Mouse (Mus musculus) embryo, embryonic 11 days (tissue): ENCODE data around the gene Strip1.
A peak's percentile ranks its signal among the peaks of the same experiment; 100 is the strongest.
"Not testable (repeated sequence)": the region's sequence is repeated elsewhere in the genome, so short reads cannot be mapped to it uniquely, and the experiment has no call there.

Source experiments
- DNase-seq: peaks from one replicate; pipeline ENCODE4 v3.0.0-alpha.2; 2015

Gene Strip1

DNA sequence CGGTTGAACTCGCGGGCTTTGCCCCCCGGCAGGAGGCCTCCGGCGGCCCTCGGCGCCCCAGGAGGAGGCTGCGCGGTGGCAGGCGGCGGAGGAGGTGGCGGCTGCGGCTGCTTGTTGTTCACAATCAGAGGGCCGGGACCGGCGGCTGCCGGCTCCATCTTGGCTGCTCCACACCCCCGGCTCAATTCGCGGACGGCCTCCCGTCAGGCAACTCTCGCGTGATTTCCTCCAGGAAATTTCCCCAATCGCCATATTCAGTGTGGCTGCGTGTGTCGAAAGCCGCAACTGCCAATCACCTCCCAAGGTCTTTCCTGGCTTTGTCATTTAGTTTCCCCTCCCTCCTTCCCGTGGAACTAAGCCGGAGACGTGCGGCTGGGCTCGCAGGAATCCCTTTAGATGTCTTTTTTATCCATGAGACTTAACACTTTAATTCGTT lies at the start of gene Strip1:
Gene Strip1, minus strand, starts transcription at position 172 of the 436 bp plus-strand sequence.
- peak; percentile 97 for DNase-seq

DNA sequence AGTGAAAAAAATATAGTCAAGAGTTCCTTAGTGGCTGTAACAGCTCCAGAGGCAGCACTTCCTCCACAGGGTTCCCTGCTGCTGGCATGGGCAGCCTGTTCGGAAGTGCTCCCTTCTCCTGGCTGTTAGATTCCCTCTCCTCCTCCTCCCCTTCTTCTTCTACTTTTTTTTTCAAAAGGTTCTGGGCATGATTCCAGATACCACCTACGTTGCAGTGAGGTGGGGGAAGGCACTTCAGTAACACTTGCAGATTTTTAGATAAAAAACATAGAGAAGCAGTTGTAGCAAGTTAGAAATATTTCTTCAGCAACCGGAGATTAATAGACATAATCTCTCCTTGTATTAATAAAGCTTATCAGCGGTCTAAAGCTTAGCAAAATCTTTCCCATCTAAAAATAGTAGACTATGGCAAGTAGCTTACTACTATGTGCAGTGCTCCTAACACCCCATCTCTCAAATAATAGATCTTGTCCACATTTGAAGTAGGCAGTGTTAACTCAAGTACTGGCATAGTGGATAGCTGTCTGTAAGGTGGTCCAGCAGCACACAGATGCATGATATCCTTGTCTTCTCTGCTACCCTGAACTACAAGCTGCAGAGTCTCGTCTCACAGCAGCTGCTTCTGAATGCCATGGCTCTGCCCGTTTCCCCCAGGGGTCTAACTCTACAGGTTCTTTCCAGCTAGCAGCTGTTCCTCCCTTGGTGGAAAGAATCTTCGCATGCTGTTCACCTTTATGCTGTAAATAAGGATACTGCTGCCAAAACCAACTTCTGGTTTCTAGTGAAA lies 49.5 kb upstream of the Strip1 start:
- peak; percentile 20 for DNase-seq

DNA sequence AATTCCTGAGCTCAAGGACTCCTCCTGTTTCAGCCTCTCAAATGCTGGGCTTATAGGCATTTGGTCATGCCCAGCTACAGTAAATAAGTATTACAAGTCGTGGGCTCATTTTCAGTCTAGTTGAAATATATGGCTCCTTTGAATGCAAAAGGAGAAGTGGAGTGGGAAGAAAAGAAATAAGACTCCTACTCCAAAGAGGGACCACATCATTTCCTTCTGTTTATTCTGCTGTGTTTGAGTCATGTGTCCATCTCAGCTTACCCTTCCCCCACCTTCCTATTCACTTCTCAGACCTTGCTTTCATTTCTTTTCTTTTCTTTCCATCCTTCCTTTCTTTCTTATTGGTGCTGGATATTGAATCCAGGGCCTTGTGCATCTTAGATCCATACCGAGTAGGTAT lies 40.0 kb upstream of the Strip1 start:
- no peak for DNase-seq

DNA sequence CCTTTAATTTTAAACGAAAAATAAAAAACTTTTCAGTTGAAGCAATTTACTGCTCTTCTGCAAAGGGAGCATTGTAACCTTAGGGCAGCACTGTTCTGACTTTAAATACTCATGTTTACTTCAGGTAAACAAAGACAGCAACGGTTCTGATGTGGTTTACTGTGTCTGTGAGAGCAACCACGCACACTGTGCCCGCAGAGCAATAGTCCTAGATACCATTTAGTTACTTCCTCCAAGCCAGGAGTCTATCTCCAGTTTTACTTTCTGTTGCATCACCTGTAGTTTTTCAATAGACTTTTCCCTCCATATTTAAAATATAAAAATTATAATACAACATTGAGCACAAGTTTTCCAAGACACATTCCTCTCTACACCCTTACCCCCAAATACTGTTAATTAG lies 39.0 kb upstream of the Strip1 start:
- no peak for DNase-seq

DNA sequence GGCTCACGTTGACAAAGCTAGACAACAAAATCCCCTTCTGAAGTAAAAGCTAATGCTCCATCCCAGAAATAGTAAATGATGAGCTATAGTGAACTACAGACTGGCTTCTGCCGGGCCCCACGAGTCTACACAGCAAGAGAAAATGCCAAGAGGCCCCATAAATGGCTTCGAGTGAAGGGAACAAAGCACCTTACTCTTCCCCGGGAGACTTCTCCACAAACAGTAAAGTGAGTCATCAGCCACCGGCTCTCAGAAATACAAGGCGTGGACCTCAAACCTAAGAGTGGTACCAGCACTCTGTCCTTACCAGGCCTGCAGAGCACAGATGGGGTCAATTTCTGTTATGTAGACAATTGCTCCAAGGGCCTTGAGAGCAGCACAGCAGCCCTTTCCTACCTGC lies 37.3 kb upstream of the Strip1 start:
- DNase-seq: no peak

DNA sequence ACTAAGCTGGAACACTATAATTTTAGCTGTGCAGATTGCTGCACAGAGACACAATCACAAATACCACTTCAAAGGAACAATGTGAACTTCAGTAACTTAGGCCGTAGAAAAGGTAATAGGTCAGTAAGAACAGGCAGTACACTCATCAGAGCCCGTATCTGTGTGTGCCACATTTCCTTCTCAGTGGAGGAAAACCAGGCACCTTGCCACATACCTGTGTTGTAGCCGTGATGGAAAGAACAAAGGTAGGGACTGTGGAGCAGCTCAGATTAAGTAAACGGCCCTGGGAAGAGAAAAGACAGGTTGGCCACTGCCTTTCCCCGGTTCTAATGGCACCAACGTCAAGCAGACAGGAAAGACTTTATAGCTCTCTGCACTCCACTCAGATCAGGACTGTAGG lies 35.9 kb upstream of the Strip1 start:
- DNase-seq: no peak

DNA sequence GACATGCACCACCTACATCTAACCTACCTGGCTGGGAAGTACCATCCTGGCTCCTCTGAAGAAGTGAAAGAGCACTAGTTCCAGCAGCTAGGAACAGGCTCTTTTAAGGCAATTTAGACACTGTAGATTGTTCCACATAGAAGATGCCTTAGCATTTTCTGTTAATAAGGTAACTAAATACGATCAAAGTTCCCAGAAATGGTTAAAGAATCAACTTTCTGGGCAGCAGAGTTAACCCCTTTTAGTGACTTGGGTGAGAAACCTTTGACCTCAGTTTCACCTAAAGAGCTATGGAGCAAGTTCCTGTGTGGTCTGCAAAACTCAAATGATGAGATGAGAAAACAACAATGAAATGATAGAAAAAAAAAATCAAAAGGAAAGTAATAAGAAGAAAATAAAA lies 33.1 kb upstream of the Strip1 start:
- DNase-seq: no peak

DNA sequence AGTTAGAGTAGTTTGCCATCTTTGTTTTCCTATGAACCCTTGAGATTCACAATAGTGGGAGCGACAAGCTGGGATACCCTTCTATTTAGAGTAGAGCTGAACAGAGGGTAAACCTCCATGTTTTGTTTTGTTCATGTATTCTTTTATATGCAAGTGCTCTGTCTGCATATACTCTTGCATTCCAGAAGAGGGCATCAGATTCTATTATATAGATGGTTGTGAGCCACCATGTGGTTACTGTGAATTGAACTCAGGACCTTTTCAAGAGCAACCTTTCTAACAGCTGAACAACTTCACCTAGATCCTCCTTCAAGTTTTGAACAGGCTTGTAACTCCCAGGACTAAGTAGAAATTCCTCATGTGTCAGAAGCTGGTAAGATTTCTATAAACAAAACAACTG lies 27.5 kb upstream of the Strip1 start:
- DNase-seq: no peak

DNA sequence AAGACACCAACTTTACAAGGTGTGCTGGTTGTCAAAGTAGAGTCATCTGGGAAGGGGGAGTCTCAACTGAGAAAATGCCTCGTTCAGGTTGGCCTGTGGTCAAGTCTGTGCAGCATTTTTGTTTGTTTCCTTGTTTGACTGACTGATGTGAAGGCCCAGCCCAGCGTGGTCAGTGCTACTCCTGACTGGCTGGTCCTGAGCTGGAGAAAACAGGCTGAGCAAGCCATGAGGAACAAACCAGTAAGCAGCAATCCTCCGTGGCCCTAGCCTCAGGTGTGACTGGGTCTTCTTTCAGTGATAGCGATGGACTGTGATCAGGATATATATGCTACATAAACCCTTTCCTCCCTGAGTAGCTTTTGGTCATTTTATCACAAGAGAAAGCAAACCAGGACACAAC lies 25.4 kb upstream of the Strip1 start:
- DNase-seq: no peak

DNA sequence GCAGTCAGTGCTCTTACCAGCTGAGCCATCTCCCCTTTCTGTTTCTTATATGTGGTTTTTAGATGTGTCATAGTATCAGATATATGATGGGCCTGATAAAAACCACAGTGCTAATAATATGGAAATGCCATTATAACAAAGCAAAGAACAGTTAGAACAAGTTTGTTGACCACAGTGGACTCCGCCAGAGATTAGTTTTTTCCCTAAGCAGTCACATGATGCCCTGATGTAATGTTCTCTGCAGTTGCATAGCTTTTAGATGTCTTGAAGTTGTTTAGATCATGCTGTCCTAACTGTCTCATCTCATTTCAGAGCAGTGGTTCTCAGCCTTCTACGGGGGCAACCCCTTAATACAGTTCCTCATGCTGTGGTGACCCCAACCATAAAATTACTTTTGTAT lies 24.7 kb upstream of the Strip1 start:
- DNase-seq: no peak

DNA sequence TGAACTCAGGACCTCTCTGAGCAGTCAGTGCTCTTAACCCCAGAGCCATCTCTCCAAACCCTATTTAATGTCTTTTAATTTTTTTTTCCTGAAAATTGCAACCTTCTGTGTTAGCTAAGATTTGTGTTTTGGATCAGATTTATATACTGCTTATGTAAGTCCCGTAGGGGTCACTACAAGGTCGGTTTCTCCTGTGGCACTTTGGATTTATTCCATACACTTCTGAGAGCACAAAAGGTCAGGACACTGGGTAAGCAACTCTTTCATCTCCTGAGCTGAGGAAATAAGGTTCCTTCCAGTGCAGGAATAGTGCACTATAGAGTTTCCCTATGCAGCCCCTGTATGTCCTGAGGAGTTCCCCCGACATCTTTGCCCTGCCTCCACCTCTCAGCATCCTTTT lies 24.0 kb upstream of the Strip1 start:
- peak; percentile 16 for DNase-seq

DNA sequence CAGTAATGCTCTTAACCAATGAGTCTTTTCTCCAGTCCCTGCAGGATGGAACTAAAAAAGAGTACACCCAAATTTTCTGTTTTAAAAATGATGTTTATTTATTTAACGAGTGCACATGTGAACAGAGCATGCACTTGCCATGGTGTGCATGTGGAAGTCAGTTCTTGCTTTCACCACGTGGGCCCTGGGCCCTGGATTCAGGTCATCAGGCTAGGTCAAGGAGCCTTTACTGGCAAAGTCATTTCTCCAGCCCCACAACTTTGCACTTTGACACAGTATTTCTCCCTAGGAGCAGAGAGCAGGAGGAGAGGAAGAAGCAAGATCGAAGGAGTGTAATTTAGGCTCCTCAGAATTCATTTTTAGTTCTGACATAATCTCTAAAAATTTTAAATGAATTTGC lies 23.4 kb upstream of the Strip1 start:
- DNase-seq: no peak

DNA sequence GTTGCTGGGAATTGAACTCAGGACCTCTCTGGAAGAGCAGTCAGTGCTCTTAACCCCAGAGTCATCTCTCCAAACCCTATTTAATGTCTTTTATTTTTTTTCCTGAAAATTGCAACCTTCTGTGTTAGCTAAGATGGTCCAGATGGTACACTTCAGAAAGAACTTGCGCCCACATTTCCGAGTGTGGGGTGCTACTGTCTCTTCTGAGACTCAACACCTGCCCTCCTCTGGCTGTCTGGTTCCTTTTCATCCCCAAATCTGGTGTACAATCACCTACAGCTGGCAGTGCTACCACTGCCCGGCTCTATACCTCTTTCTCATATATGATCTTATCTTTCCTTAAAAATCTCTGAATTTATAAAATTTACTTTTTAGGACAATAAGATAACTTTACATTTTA lies 21.5 kb upstream of the Strip1 start:
- no peak for DNase-seq

DNA sequence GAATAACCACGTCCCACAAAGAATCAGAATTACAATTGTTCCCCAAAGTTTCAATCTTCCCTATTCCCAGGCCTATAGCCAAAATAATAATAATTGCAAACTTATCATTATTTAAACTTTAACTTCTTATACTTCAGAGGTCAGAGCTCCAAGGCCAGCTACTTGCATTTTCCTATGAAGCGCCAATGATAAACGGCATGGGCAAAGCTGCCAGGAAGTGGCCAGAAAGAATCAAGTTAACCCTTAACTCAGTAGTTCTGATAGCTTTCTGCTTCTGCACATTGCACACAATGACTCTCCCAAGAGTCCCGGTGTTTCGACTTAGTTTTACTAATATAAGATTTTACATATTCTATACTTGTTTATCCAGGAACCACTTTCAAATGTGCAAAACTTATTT lies 18.8 kb upstream of the Strip1 start:
- DNase-seq: not testable (repeated sequence)

DNA sequence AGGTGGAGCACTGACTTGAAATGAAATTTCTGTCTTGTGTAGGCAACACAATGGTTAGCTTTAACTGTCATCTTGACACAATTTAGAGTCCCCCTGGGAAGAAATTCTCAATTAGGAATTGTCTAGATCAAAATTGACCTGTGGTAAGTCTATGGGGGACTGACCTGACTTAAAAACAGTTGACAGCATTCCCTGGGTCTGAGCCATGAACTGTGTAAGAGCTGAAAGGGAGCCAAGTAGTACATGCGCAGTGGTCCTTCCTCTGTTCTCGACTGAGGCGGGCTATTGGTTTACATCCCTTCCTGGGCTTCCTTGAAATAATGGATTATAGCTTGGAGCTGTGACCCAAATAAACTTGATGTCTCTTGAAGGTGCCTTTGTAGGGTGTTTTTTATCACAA lies 15.5 kb upstream of the Strip1 start:
- DNase-seq: no peak

DNA sequence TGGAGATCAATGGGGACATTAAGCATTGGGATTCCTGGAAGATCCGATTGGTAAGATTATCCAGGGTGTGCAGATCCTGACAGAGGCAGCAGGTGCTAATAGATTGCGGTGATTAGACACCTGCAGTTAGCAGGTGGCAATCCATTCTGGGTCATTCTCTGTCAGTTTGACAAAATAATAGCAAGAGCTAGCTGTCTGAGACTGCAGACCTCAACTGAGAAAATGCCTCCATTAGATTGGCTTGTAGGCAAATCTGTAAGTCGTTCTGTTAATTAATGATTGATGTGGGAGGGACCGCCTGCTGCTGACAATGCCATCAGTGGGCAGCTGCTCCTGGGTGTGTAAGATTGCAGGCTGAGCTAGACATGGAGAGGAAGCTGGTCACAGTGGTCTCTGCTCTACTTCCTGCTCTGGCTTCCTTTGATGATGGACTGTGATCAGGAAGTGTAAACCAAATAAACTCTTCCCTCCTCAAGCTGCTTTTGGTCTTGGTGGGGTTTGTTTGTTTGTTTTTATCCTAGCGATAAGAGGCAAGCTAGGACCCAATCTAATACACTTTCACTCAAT lies 6.2 kb upstream of the Strip1 start:
- no peak for DNase-seq

DNA sequence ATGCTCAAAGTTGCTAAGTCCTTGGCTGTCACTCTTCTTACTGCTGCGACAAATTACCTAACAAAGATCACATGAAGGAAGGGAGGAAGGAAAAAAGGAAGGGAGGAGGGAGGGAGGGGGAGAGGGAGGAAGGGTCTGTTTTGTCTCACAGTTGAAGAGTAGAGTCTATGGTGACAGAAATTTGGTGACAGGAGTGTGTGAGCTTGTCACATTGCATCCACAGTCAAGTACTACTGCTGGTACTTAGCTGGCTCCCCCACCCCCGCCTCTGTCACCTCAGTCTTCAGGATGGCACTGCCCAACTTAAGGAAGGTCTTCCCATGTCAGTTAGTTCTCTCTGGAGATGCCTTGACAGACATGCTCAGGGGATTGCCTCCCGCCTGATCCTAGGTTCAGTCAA lies 4.7 kb upstream of the Strip1 start:
- DNase-seq: no peak

DNA sequence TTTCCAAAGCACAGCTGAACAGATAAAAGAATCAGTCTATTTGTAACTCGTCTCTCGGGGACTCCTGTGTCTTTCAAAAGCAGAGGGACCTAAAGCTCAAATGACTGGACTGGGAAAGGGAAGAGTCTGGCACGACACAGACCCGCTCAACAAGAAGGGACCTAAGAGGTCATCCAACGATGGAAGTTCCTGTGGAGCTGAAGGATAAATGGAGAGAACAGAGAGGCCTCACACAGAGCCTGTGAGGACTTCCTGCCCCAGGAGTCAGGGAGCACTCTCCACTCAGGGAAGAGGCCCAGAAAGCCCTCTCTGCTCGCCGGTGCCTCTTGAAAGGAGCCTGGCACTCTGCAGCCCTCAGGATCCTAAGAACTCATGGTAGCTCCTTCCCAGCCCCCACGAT lies 4.3 kb upstream of the Strip1 start:
- no peak for DNase-seq

DNA sequence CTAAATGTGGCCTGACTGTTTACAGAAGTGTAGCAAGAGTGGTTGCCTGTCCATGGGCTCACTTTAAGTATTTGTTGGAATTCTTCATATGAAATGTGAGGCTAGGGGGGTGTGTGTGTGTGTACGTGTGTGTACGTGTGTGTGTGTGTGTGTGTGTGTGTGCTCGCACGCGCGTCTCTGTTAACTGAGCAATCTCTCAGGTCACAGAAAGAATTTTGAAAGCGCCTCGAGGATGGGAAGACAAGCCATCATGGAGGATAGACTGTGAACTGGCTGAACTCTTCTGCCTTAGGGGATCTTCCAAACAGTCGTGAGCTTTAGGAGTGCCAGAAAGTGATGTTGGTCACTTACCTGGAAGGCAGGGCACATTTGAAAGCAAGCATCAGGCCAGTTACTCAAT lies 2.4 kb upstream of the Strip1 start:
- no peak for DNase-seq

DNA sequence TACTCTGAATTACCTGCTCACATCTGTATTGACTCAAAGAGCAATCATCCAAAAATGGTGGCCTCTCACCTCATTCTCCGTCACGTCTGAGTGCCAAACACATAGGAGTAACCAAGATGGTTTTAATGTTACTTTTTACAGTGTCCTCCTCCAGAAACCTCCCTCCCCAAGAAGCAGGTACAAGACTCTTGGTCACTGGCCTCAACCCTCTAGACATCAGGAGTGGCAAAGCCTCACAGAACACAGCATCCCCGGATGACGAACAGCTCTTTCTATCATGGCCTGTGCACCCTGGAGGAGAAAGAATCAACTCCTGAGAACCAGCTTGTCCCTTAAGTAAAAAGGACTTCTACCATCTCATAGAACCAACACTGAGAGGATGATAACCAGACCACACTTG lies 1.3 kb upstream of the Strip1 start:
- DNase-seq: no peak

DNA sequence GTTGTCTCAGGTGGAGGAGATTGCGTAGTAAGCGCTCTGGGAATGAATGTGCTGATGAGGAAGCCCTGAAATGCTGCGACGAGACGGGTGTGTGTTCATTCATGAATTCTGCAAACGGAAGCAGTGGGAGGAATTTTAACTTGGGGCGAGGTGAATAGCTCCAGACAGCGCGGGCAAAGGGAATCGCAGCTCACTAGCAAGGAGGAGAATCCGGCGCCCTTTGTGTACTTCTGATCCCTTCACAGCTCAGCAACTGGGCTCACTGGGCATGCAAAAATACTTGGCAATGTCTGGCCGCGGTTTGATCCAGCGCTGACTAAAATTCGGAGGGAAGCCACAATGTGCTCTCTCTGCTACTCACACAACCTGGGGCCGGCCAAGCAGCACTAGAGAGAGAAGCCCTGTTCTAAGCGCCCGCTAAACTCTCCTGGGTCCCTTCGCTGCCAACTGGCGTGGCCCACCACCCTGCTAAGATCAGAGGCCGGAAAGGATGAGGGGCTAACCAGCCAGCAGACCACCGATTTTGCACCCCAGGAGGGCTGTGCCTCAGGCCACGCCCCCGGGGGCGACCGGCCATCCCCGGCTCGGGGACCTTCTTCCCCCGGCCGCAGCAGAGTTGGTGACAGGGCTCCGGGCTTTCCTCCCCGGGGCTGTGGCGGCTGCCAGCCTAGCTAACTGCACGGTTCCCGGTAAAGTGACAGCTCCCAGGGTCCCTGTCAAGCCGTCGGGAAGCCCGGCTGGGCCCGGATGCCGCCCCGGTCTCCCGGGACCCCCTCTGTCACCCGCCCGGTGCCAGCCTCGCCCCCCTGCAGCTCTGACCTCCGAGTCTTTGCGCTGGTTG lies 592 bp downstream of the Strip1 start, which contains the start of gene Gm10961:
Gene Gm10961, plus strand, starts transcription at position 641 of the 841 bp plus-strand sequence.
- peak; percentile 70 for DNase-seq

DNA sequence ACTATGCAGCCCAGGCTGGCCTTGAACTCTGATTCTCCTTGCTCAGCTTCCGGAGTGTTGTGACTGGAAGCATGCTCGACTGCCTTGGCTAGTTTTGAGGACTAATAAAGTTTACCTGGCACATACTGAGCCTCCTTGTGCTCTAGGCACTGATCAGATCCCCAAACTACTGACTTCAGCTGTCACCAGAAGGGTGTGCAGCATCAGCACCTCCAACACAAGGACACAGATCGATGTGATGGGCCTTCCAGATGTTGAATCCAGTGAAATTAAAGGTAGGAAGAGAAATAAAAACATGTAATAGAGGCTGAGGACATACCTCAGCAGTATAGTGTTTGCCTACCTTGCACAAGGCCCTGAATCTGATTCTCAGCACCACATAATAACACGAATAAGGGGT lies 2.1 kb downstream of the Strip1 start:
- DNase-seq: no peak

DNA sequence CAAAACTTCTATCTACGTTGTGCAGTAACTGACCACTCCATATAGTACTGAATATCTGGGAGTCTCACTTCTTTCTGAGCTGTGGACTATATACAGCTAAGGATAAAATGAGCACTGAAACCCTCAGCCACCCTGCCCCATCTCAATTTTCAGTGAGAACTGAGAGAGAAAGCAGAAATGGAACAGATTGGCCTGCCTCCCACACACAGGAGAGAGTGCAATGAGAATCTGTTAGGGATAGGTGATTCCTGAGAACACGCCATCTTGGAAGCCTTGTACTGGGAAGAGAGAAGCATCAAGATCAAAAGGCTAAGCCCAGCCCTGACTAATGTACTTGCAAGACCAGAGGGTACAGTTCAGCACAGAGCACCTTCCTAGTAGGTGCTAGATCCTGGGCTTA lies 2.9 kb downstream of the Strip1 start:
- DNase-seq: no peak

DNA sequence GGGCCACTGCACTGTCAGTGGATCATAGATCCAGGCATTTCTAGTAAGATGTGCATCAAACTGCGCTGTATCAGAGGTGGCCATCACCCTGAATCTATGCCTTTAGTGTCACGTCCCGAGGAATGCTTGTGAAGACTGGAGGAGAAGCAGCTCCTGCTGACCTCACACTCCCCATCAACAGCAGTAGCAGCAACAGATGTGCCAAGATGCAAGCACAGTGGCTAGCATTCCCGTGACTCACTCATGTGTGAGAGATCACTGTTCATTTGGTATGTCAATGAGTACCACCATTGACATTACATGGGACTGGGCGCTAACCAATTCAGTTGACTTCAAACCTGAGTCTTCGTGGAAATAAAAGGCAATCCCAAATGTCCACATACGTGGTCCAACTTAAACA lies 3.9 kb downstream of the Strip1 start:
- no peak for DNase-seq
